Mouse (Mus musculus): ENCODE measurements around the gene Muc1. TPM values are rescaled to one million over a fixed set of nuclear protein-coding genes. Genes with fewer than 3 reads are reported as not detected.
A peak's percentile ranks its signal among the peaks of the same experiment; 100 is the strongest.

Muc1 gene
- 12.0 and 12.3 TPM in 2 replicates for polyA plus RNA-seq (2015; fragmentation: Nextera tagmentation; extraction: Ambion mirVana)

DNA sequence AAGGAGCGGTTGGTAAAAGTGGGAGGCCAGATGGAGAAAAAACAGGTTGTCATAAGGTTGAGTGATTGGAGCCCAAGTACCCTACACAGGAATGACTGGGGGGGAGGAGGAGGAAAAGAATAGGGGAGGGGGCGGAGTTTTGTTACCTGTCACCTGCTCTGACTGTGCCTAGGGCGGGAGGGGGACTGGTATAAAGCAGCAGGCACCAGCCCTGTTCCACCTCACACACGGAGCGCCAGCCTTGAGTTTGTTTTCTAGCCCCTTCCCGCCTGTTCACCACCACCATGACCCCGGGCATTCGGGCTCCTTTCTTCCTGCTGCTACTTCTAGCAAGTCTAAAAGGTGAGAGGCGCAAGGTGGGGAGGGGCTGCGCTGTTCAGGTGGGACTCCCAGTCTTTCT, at the start of gene Muc1:
Muc1 (plus strand) TSS at position 222 of the 400 bp plus-strand sequence.
- H3K4me3 ChIP-seq (replicated peaks), result peak within 1 kb of the TSS; percentile 45
- peaks cover 5% of the 10 kb centered on the region; the same call in 1 of the 2 replicates for H3K36me3 ChIP-seq
- H3K4me1 ChIP-seq, result peaks cover 64% of the 10 kb centered on the region
- peak within 1 kb of the TSS; percentile 77 for H3K27ac ChIP-seq
- 0 out of 2 replicates have a peak within 1 kb of the TSS, but pooled peaks have one; percentile 36 for H3K9ac ChIP-seq
- WGBS, result 26% methylated on average over 10 of the region's 10 CpGs
- peak within 1 kb of the TSS; percentile 80 for H3K4me2 ChIP-seq
- ATAC-seq (replicated peaks; ENCODE audit: low FRiP score), result 0 out of 2 replicates have a peak, but pooled peaks have one; percentile 10
- no peaks in the 10 kb centered on the region for H3K9me3 ChIP-seq (replicated peaks)
- H3K27me3 ChIP-seq, result peaks cover 13% of the 10 kb centered on the region

DNA sequence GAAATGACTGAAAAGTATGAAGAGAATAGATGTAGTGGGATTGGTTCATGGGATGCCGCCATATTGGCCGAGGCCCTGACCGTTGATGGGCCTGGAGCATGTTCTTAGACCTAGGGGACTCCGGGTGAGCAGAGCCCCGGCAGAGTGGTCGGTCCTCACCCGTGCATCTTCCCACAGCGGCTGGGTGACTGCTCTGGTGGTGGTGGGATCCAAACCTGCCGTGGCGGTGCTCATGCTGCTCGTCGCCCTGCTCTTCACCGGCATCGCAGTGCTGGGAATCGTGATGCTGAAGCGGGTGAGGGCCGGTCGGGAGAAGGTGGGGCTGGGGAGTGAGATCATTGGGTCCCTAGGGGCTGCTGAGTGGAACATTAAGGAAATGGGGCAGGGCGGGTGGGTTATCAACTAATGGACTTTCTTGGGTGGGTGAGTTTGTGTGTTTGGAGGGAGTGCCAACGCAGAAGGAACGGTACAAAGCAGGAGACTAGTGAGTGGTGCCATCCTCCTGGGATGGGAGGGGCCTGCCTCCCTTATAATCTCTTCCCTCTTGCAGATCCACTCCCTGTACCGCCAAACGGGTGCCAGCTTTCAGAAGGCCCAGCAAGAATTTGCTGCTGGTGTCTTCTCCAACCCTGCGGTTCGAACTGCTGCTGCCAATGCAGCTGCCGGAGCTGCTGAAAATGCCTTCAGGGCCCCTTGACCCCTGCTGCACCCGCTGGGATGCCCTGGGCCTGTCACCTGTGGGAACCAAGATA, 46.9 kb upstream of the Muc1 start:
- Histone ChIP-seq H3K27me3 (no peaks in the 10 kb centered on the region), H3K36me3 (peaks cover 39% of the 10 kb centered on the region), H3K4me3 (replicated peaks) (no peak overlapping the region), H3K9me3 (replicated peaks) (no peaks in the 10 kb centered on the region), H3K4me1 (peaks cover 57% of the 10 kb centered on the region), H3K27ac (peak overlapping the region; percentile 89; the same call in 1 of the 2 replicates), H3K9ac (no peak overlapping the region), H3K4me2 (no peak overlapping the region)
- WGBS, result 91% methylated on average over 27 of the region's 27 CpGs
- ATAC-seq (replicated peaks; ENCODE audit: low FRiP score), result no peak

DNA sequence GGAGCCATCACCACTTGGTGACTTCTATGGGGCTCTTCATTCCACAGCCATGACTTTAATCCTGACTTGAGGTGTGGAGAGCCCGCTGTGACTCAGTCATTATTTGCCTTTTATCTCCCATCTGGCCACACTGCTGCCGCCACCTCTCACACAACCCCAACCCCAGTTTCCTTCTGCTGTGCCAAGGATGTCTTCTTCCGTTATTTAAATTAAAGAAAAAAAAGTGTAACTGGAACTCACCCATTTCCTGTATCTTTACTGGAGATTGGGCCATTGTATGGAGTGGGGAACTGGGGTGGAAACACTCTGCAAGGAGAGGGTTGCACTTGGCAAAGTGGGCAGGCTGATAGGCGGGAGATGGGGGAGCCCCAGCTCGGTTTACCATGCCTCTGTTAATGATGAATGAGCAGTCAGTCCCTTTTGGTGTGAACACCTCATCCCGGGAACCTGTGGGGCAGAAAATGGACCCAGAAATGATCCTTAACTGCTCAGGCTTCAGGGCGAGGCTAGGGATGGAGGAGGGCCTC, 46.3 kb upstream of the Muc1 start:
- ATAC-seq (replicated peaks; ENCODE audit: low FRiP score), result peak; percentile 1; the same call in 1 of the 2 replicates
- 43% methylated on average over 7 of the region's 7 CpGs for WGBS
- Histone ChIP-seq H3K9ac (no peak overlapping the region), H3K27ac (peak overlapping the region; percentile 89; the same call in 1 of the 2 replicates), H3K4me3 (replicated peaks) (peak overlapping the region; percentile 60), H3K4me2 (peak overlapping the region; percentile 83), H3K4me1 (peaks cover 62% of the 10 kb centered on the region), H3K27me3 (no peaks in the 10 kb centered on the region), H3K36me3 (peaks cover 44% of the 10 kb centered on the region), H3K9me3 (replicated peaks) (no peaks in the 10 kb centered on the region)

DNA sequence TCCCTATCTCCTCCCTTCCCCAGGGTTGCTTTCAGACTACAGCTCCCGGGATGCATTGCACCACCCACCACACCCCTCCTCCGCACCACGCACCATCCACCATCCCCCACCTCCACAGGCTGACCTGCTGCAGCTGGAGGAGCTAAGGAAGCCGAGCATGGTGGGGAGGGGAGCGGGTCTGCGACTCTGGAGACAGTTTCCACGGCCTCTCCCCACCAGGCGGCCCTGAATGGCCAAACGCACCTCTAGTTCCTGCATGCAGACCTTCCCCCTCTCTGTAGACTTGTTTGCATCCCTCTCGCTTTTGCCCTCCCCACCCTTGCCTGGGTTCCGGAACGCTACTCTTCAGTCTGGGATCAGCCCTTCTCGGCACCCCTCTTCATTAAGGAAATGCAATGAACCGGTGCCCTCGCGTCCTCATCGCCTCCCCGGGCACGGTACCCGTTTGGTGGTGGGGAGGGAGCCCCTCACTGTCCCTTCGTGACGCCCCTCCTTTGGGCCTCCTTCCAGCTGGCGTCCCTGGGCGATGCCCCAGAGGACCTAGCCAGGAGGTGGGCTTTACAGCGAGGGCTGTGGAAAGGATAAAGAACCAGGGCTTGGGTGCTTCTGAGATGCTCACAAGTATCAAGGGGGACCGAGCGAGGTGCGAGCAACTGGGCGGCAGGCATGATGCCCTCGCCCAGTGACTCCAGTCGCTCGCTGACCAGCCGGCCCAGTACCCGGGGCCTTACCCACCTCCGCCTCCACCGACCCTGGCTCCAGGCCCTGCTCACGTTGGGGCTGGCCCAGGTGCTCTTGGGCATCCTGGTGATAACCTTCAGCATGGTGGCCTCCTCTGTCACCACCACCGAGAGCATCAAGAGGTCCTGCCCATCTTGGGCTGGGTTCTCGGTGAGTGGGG, 45.5 kb upstream of the Muc1 start, which contains the start of gene Fam189b:
Fam189b (plus strand) TSS at position 86 of the 901 bp plus-strand sequence.
- WGBS, result 5% methylated on average over 39 of the region's 39 CpGs
- ATAC-seq (replicated peaks; ENCODE audit: low FRiP score), result peak; percentile 92
- H3K9me3 ChIP-seq (replicated peaks), result no peaks in the 10 kb centered on the region
- H3K27ac ChIP-seq, result peak within 1 kb of the TSS; percentile 89
- peak within 1 kb of the TSS; percentile 54 for H3K9ac ChIP-seq
- H3K27me3 ChIP-seq, result no peaks in the 10 kb centered on the region
- H3K4me2 ChIP-seq, result peak within 1 kb of the TSS; percentile 83
- H3K36me3 ChIP-seq, result peaks cover 50% of the 10 kb centered on the region
- peaks cover 65% of the 10 kb centered on the region for H3K4me1 ChIP-seq
- H3K4me3 ChIP-seq (replicated peaks), result peak within 1 kb of the TSS; percentile 60

DNA sequence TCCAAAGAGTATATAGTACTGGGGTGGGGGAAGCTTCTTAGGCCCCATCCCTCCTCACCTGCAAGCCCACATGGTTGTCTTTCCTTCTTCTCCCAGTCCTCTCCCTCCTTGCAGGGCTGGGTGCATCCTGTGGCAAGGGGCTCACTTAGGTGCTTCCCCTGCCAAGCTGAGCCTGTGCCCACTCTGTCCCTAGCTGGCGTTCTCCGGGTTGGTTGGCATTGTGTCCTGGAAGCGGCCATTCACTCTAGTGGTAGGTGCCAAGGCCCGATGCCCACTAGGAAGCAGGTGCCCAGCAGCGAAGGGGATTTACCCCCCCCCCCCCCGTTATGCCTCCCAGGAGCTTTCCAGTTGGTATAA, 44.9 kb upstream of the Muc1 start:
- WGBS, result 66% methylated on average over 6 of the region's 6 CpGs
- Histone ChIP-seq H3K9ac (peak overlapping the region; percentile 54), H3K4me2 (peak overlapping the region; percentile 83), H3K9me3 (replicated peaks) (no peaks in the 10 kb centered on the region), H3K36me3 (peaks cover 55% of the 10 kb centered on the region), H3K27me3 (no peaks in the 10 kb centered on the region), H3K4me3 (replicated peaks) (peak overlapping the region; percentile 60), H3K4me1 (peaks cover 65% of the 10 kb centered on the region), H3K27ac (peak overlapping the region; percentile 89)
- no peak for ATAC-seq (replicated peaks; ENCODE audit: low FRiP score)

DNA sequence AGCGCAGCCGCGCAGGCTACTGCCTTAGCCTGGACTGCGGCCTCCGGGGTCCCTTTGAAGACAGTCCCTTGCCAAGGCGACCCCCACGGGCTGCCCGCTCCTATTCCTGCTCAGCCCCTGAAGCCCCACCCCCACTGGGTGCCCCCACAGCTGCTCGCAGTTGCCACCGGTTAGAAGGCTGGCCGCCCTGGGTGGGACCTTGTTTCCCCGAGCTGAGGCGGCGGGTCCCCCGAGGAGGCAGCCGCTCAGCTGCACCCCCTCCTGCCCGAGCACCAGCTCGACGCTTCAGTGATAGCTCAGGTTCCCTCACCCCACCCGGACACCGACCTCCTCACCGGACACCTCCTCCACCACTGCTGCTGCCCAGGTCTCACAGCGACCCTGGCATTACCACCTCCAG, 41.7 kb upstream of the Muc1 start:
- 35% methylated on average over 23 of the region's 23 CpGs for WGBS
- Histone ChIP-seq H3K4me3 (replicated peaks) (no peak overlapping the region; the same call in 1 of the 2 replicates), H3K4me2 (peak overlapping the region; percentile 40), H3K36me3 (peaks cover 27% of the 10 kb centered on the region), H3K4me1 (peaks cover 60% of the 10 kb centered on the region), H3K9me3 (replicated peaks) (no peaks in the 10 kb centered on the region), H3K9ac (no peak overlapping the region), H3K27ac (peak overlapping the region; percentile 78; the same call in 1 of the 2 replicates), H3K27me3 (no peaks in the 10 kb centered on the region)
- no peak for ATAC-seq (replicated peaks; ENCODE audit: low FRiP score)

DNA sequence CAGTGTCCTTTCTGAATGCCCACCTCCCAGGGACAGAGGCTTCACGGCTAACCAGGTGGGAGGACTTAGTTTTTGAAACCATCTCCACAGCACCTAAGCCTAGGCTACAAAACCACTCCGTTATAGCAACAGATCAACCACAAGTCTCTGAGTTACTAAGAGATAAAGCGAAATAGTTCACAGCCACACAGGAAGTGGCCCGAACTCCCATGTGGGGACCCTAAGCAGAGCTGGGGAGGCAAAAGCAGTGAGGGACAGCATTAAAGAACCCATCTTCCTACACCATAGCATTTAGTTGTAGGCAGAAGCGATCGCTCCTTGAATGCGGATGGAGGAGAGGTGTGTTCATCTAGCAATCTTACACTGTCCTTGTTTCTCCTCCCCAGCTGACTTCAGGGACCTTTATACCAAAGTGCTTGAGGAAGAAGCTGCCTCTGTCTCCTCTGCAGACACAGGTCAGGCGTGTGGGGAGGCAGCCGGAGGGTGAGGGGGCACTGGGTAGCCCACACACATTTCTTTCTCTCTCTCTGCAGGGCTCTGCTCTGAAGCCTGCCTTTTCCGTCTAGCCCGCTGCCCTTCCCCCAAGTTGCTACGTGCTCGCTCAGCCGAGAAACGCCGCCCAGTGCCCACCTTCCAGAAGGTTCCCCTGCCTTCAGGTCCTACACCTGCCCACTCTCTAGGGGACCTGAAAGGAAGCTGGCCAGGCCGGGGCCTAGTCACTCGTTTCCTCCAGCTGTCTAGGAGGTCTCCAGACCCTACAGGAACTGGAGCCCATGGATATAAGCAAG, 41.0 kb upstream of the Muc1 start:
- 59% methylated on average over 18 of the region's 18 CpGs for WGBS
- peak overlapping the region; percentile 40 for H3K4me2 ChIP-seq
- H3K27me3 ChIP-seq, result no peaks in the 10 kb centered on the region
- H3K27ac ChIP-seq, result peak overlapping the region; percentile 78
- no peak overlapping the region for H3K4me3 ChIP-seq (replicated peaks)
- ATAC-seq (replicated peaks; ENCODE audit: low FRiP score), result no peak
- H3K9me3 ChIP-seq (replicated peaks), result no peaks in the 10 kb centered on the region
- no peak overlapping the region for H3K9ac ChIP-seq
- peaks cover 25% of the 10 kb centered on the region for H3K36me3 ChIP-seq
- H3K4me1 ChIP-seq, result peaks cover 54% of the 10 kb centered on the region

DNA sequence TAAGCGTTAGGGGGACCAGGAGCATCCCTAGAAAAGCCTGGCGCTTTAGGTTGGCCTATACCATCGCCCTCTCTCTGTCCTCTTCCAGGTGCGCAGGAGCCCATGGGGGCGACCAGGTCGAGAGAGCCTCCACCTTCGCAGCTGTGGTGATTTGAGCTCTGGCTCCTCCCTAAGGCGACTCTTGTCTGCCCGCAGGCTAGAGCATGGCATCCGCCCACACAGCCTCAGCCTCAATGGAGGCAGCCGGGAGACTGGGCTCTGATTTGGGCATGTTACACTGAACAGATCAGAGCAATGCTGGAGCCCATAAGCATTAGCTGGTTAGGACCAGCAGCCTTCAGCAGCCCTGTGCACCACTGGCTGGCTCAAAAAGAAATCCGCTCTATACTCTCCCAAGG, 40.4 kb upstream of the Muc1 start:
- Histone ChIP-seq H3K36me3 (peaks cover 25% of the 10 kb centered on the region), H3K27ac (peak overlapping the region; percentile 78), H3K4me2 (peak overlapping the region; percentile 9; the same call in 1 of the 2 replicates), H3K27me3 (no peaks in the 10 kb centered on the region), H3K9me3 (replicated peaks) (no peaks in the 10 kb centered on the region), H3K4me1 (peaks cover 52% of the 10 kb centered on the region), H3K4me3 (replicated peaks) (no peak overlapping the region), H3K9ac (no peak overlapping the region)
- 58% methylated on average over 12 of the region's 12 CpGs for WGBS
- ATAC-seq (replicated peaks; ENCODE audit: low FRiP score), result no peak

DNA sequence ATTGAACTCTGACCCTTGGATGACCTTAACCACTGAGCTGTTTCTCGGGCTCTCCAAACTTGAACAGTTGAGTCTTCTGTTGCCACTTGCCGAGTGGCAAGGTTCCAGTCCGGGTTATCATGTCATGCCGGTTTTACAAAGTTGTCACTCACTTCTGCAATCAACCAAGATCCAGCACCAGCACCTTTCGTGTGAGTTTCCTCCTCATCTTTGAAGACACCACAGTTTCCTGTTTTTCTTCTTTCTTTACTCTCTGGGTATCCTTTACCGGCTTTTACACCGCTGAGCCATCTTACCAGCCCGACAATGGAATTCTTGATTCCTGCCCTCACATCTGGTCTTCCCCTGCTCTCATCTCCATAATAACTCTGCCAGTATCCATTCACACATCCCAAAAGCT, 38.4 kb upstream of the Muc1 start:
- WGBS, result 82% methylated on average over 8 of the region's 8 CpGs
- no peak for ATAC-seq (replicated peaks; ENCODE audit: low FRiP score)
- H3K27me3 ChIP-seq, result no peaks in the 10 kb centered on the region
- no peak overlapping the region for H3K9ac ChIP-seq
- no peak overlapping the region for H3K4me3 ChIP-seq (replicated peaks)
- no peak overlapping the region for H3K4me2 ChIP-seq
- H3K36me3 ChIP-seq, result peaks cover 25% of the 10 kb centered on the region
- no peak overlapping the region for H3K27ac ChIP-seq
- H3K4me1 ChIP-seq, result peaks cover 34% of the 10 kb centered on the region
- no peaks in the 10 kb centered on the region for H3K9me3 ChIP-seq (replicated peaks)

DNA sequence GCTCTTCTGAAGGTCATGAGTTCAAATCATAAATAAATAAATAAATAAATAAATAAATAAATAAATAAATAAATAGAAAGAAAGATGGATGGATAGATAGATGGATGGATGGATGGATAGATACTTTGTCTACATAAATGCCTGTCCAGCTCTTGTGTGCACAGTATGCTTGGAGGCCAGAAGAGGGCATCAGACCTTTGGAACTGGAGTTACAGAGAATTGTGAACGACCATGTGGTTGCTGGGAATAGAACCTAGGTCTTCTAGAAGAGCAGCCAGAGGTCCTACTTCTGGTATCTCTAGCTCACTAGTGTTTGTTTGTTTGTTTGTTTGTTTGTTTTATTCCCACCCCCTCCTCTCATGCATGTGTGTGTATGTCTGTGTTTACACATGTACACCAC, 35.5 kb upstream of the Muc1 start:
- Histone ChIP-seq H3K27ac (no peak overlapping the region), H3K9ac (no peak overlapping the region), H3K4me1 (peaks cover 19% of the 10 kb centered on the region), H3K9me3 (replicated peaks) (no peaks in the 10 kb centered on the region), H3K4me3 (replicated peaks) (no peak overlapping the region), H3K36me3 (peaks cover 10% of the 10 kb centered on the region), H3K4me2 (no peak overlapping the region), H3K27me3 (no peaks in the 10 kb centered on the region)
- ATAC-seq (replicated peaks; ENCODE audit: low FRiP score), result no peak
- WGBS, result 76% methylated on average over 1 of the region's 1 CpGs

DNA sequence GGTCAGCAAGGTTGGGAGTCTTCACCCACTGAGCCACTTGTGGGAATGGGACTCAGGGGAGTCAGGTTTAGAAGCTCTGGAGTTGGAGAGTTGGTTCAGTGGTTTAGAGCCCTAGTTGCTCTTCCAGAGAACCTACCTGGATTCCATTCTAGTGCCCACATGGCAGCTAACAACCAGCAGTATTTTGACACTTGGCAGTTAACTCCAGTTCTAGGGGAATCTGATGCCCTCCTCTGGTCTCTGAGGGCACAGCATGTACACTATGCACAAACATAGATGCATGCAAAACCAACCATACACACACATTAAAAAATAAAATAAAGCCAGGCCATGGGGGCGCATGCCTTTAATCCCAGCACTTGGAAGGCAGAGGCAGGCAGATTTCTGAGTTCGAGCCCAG, 35.0 kb upstream of the Muc1 start:
- Histone ChIP-seq H3K9ac (no peak overlapping the region), H3K36me3 (peaks cover 5% of the 10 kb centered on the region; the same call in 1 of the 2 replicates), H3K9me3 (replicated peaks) (no peaks in the 10 kb centered on the region), H3K4me1 (peaks cover 14% of the 10 kb centered on the region), H3K27me3 (no peaks in the 10 kb centered on the region), H3K4me2 (no peak overlapping the region), H3K4me3 (replicated peaks) (no peak overlapping the region), H3K27ac (no peak overlapping the region)
- WGBS, result 86% methylated on average over 2 of the region's 2 CpGs
- no peak for ATAC-seq (replicated peaks; ENCODE audit: low FRiP score)
